Mouse (Mus musculus) heart, postnatal 0 days (tissue): ENCODE data around the gene Timp4. TPM values are rescaled to one million over a fixed set of nuclear protein-coding genes. Genes with fewer than 3 reads are reported as not detected.
A peak's percentile ranks its signal among the peaks of the same experiment; 100 is the strongest.

ENCODE experiments used
- ATAC-seq: fragments of 200-750 bp; cut with Nextera tagmentation; 2 replicates; pipeline ENCODE4 v1.8.0; 2017; ENCODE audit warnings: low read depth, moderate number of reproducible peaks, moderate library complexity; ENCODE audit not compliant: insufficient read depth
- DNase-seq: peaks from one replicate; pipeline ENCODE4 v3.0.0-alpha.2; 2016; ENCODE audit warnings: low spot score
- H3K27ac ChIP-seq: fragments of 300-500 bp; sonication (generic); 2 replicates; pipeline ENCODE4 v1.5.1; 2014; ENCODE audit warnings: low read depth, mild to moderate bottlenecking
- H3K27me3 ChIP-seq: fragments of 300-500 bp; sonication (generic); 2 replicates; pipeline ENCODE4 v1.6.1; 2014; ENCODE audit warnings: low read length, mixed read lengths; ENCODE audit not compliant: control insufficient read depth, insufficient read depth
- H3K36me3 ChIP-seq: fragments of 300-500 bp; sonication (generic); replicated peaks from 2 replicates; pipeline ENCODE4 v1.6.1; 2014; ENCODE audit warnings: low read length, mixed read lengths; ENCODE audit not compliant: control insufficient read depth, insufficient read depth
- H3K4me1 ChIP-seq: fragments of 300-500 bp; sonication (generic); 2 replicates; pipeline ENCODE4 v1.6.1; 2014; ENCODE audit warnings: antibody characterized with exemption; ENCODE audit not compliant: control insufficient read depth, insufficient read depth
- H3K4me2 ChIP-seq: fragments of 300-500 bp; sonication (generic); 2 replicates; pipeline ENCODE4 v1.6.1; 2014; ENCODE audit warnings: low read depth, mild to moderate bottlenecking, low read length, moderate library complexity
- H3K4me3 ChIP-seq: fragments of 300-500 bp; sonication (generic); 2 replicates; pipeline ENCODE4 v1.5.1; 2014; ENCODE audit warnings: low read depth, low read length
- H3K9ac ChIP-seq: fragments of 300-500 bp; sonication (generic); replicated peaks from 2 replicates; pipeline ENCODE4 v1.6.1; 2014; ENCODE audit warnings: low read depth, low read length, mixed read lengths
- H3K9me3 ChIP-seq: fragments of 300-500 bp; sonication (generic); replicated peaks from 2 replicates; pipeline ENCODE4 v1.6.1; 2016; ENCODE audit warnings: low read length; ENCODE audit not compliant: control insufficient read depth
- CTCF ChIP-seq: IDR thresholded peaks from 2 replicates; pipeline ENCODE4 v1.5.1; 2016; ENCODE audit warnings: antibody characterized with exemption, control low read depth, low read depth
- EP300 ChIP-seq: IDR thresholded peaks from 2 replicates; pipeline ENCODE4 v1.6.1; 2016; ENCODE audit warnings: antibody characterized with exemption, low read depth
- WGBS: fragments of 180-500 bp; shearing (Covaris S2); extraction: QIAGEN DNeasy Blood & Tissue Kit; methylation state at CpG from one replicate; pipeline ENCODE4 v1.1.7; 2014; 5-methylcytosine and 5-hydroxymethylcytosine counted together
- polyA plus RNA-seq: library from polyadenylated mRNA; unstranded; fragments of >200 nt; fragmentation: Nextera tagmentation; extraction: Ambion mirVana; gene quantifications from 2 replicates; pipeline ENCODE4 v1.2.1, GENCODE M21; 2015
- total RNA-seq: library from RNA; depleted of rRNA; stranded (reverse); fragments of >200 nt; gene quantifications from 2 replicates; pipeline ENCODE4 v1.2.3, GENCODE M21; 2014; ENCODE audit warnings: low replicate concordance

The Timp4 gene
- total and polyA plus RNA-seq, 2 experiments from 2014 or later: 8.8 to 9.7 TPM

DNA sequence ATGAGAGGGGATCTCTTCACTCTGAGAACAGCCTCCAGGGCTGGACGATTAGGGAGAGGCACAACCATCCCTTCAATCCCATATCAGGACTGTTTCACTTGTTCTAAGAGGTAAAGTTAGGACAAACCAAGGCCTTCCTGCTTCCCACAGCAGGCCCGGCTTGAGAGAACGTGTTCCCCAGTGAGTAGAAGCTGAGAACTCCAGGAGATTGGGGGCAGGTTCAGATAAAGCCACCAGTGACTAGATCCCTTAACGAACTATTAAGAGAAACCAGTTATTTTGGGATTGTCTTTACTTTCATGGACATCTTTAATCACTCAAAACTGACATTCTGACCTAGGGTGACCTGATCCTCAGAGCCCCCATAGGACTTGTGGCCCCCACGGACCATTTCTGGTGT is 17.6 kb upstream of the Timp4 start:
- peaks cover 20% of the 10 kb centered on the region for H3K27me3 ChIP-seq

DNA sequence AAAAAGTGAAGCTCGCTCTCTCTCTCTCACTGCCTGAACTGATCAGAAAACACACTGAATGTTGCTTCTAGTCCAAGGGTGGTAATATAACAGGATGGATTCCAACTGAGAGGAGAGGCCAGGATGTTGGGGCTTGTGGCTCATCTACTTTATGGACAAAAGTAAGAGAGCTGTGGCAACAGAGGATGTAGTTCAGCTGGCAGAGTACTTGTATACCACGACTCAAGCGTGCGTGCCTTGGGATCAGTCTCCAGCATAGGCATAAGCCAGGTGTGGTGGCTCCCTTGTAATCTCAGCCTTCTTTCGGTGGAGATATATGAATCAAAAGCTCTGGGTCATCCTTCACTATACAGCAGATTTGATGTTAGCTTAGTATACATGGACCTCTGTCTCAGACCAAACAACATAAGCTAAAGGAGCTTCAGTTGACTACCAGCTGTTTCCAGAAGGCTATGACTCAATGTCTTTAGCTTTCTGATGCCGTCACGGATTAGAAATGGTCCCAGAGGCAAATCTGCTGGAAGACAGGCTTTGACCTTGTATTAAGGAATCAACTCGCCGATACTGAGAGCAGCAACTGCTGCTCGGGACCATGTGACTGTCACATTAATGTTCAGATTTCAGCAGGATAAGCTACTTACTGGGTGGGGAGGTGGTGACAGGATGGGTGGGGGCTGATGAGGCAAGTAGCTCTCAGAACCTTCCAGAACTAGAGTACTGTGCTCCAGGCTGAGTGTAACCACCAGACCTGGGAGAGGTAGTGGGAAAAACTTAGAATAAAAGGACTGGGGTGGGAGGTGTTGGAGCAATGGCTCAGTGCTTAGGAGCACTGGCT is 16.8 kb upstream of the Timp4 start:
- TF ChIP-seq EP300 (no peak), CTCF (no peak)
- no peaks in the 10 kb centered on the region for H3K9me3 ChIP-seq
- peaks cover 20% of the 10 kb centered on the region for H3K27me3 ChIP-seq
- no peak overlapping the region for H3K27ac ChIP-seq
- peaks cover 9% of the 10 kb centered on the region; the same call in 1 of the 2 replicates for H3K4me1 ChIP-seq
- H3K4me3 ChIP-seq: no peak overlapping the region
- DNase-seq (no peak), ATAC-seq (no peak)
- H3K9ac ChIP-seq: no peak overlapping the region
- no peaks in the 10 kb centered on the region for H3K36me3 ChIP-seq
- H3K4me2 ChIP-seq: no peak overlapping the region
- WGBS: 82% methylated on average over 10 of the region's 10 CpGs

More for the DNA sequence above, 17.6 kb upstream of the Timp4 start:
- no peaks in the 10 kb centered on the region for H3K9me3 ChIP-seq
- H3K27ac ChIP-seq: peak overlapping the region; percentile 52
- H3K9ac ChIP-seq: no peak overlapping the region
- no peak for ATAC-seq
- WGBS: 41% methylated on average over 5 of the region's 5 CpGs
- DNase-seq: no peak
- no peak for TF ChIP-seq EP300
- TF ChIP-seq CTCF: no peak
- peaks cover 9% of the 10 kb centered on the region; the same call in 1 of the 2 replicates for H3K4me1 ChIP-seq
- no peak overlapping the region for H3K4me2 ChIP-seq
- no peaks in the 10 kb centered on the region for H3K36me3 ChIP-seq
- H3K4me3 ChIP-seq: no peak overlapping the region

DNA sequence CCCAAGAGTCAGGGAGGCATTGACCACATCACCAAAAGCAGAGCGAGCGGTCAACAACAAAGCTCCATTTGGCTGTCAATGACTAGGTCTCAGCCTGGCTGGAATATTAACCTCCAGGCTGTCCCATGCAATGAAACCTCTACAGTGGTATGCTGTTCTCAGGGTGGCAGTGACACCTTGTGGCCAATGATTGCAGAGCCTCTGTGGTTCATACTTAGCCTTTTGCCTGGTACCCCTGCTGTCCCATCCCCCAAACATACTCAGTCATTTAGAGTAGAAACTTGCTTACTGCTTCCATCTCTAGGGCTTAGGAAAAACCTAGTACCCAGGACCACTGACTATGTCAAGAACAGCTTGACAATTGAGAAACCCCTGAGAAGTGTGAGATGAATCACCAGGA is 15.9 kb upstream of the Timp4 start:
- Histone ChIP-seq H3K9ac (no peak overlapping the region), H3K27me3 (peaks cover 20% of the 10 kb centered on the region), H3K36me3 (no peaks in the 10 kb centered on the region), H3K4me1 (peaks cover 9% of the 10 kb centered on the region; the same call in 1 of the 2 replicates), H3K27ac (no peak overlapping the region), H3K4me2 (no peak overlapping the region), H3K9me3 (no peaks in the 10 kb centered on the region), H3K4me3 (no peak overlapping the region)
- DNase-seq (peak; percentile 80), ATAC-seq (peak; percentile 79)
- peak; percentile 99 for TF ChIP-seq CTCF
- TF ChIP-seq EP300: no peak
- WGBS: 46% methylated on average over 2 of the region's 2 CpGs

DNA sequence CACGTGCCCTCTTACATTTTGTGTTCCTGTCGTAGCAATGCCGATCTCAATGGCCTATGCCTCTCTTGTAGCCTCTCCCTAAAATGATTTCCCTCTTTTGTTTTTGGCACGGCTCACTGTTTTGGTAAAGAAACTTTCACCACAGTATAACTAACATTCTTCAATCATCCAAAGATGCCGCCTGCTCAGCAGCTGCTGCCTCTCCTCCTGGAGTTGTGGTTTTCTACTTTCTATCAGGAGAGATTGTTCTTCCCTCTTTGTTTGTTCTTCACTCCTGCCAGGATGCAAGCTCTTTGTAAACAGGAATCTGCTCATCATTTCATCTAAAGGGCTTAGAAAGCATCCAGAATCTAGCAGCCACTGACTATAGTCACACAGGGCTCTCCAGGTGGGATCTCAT is 14.8 kb upstream of the Timp4 start:
- WGBS: 85% methylated on average over 5 of the region's 5 CpGs
- H3K27ac ChIP-seq: no peak overlapping the region
- no peaks in the 10 kb centered on the region for H3K4me1 ChIP-seq
- H3K9me3 ChIP-seq: no peaks in the 10 kb centered on the region
- ATAC-seq (no peak), DNase-seq (no peak)
- H3K36me3 ChIP-seq: no peaks in the 10 kb centered on the region
- no peak overlapping the region for H3K4me2 ChIP-seq
- no peak overlapping the region for H3K4me3 ChIP-seq
- TF ChIP-seq EP300 (no peak), CTCF (no peak)
- H3K27me3 ChIP-seq: peaks cover 20% of the 10 kb centered on the region
- no peak overlapping the region for H3K9ac ChIP-seq

DNA sequence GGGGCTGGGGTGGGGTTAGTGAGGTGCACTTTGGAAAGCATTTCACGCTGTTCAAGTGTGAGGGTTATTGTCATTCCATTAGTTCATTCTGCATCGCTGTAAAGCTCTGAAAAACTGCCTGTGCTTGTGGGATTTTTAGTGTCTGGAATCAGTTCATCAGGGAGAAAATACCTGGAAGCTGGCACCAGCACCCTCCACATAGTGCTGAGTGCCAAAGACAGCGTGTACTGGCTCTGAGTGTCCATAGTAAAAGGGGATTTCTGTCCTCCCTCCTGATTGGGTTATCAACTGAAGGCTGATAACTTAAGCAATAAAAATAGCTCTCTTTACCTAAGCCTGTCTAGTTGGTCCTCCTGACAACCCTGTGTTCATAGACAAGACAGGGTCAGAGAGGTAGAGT is 8.5 kb upstream of the Timp4 start:
- Histone ChIP-seq H3K9ac (no peak overlapping the region), H3K36me3 (no peaks in the 10 kb centered on the region), H3K4me2 (no peak overlapping the region), H3K4me1 (no peaks in the 10 kb centered on the region), H3K4me3 (no peak overlapping the region), H3K9me3 (no peaks in the 10 kb centered on the region), H3K27ac (no peak overlapping the region), H3K27me3 (0 out of 2 replicates have a peak, but pooled peaks cover 3% of the 10 kb centered on the region)
- DNase-seq (no peak), ATAC-seq (no peak)
- no peak for TF ChIP-seq CTCF
- TF ChIP-seq EP300: no peak
- 41% methylated on average over 3 of the region's 3 CpGs for WGBS
